Mouse (Mus musculus): ENCODE measurements at regions not wholly inside any gene's neighbourhood (a gene's known extent, or its start where the extent isn't known, plus 50 kb on each side); places are given as distances from the start of the nearest gene placed in this dataset.

- DNase-seq (ENCODE audit: extremely low spot score in 1 of 2, low spot score in 1 of 2): no peak
Measured at GRCm38 (mm10) chr2:78972288-78973117, 104.6 kb downstream of the Ube2e3 start.

GRCm38 (mm10) chr2:78973811-78974210 is 105.9 kb downstream of the Ube2e3 start:
- DNase-seq (ENCODE audit: extremely low spot score in 1 of 2, low spot score in 1 of 2): no peak

- no peak for DNase-seq (ENCODE audit: extremely low spot score in 1 of 2, low spot score in 1 of 2)
Measured at GRCm38 (mm10) chr2:78974683-78975392, 106.9 kb downstream of the Ube2e3 start.

- no peak for DNase-seq (ENCODE audit: extremely low spot score in 1 of 2, low spot score in 1 of 2)
Measured at GRCm38 (mm10) chr2:78975393-78975774, 107.5 kb downstream of the Ube2e3 start.

- no peak for DNase-seq (ENCODE audit: extremely low spot score in 1 of 2, low spot score in 1 of 2)
Measured at GRCm38 (mm10) chr2:78976084-78976483, 108.2 kb downstream of the Ube2e3 start.

GRCm38 (mm10) chr2:78977632-78978397 is 109.9 kb downstream of the Ube2e3 start:
- DNase-seq (ENCODE audit: extremely low spot score in 1 of 2, low spot score in 1 of 2): no peak

GRCm38 (mm10) chr2:78980019-78980418 is 112.1 kb downstream of the Ube2e3 start:
- DNase-seq (ENCODE audit: extremely low spot score in 1 of 2, low spot score in 1 of 2): no peak

- no peak for DNase-seq (ENCODE audit: extremely low spot score in 1 of 2, low spot score in 1 of 2)
Measured at GRCm38 (mm10) chr2:78980661-78981229, 112.8 kb downstream of the Ube2e3 start.

GRCm38 (mm10) chr2:78983347-78983746 is 115.4 kb downstream of the Ube2e3 start:
- no peak for DNase-seq (ENCODE audit: extremely low spot score in 1 of 2, low spot score in 1 of 2)

- DNase-seq (ENCODE audit: extremely low spot score in 1 of 2, low spot score in 1 of 2): no peak
Measured at GRCm38 (mm10) chr2:78983944-78984498, 116.1 kb downstream of the Ube2e3 start.

- peak in 1 of 2 experiments; percentile 23 for DNase-seq (ENCODE audit: extremely low spot score in 1 of 2, low spot score in 1 of 2)
Measured at GRCm38 (mm10) chr2:78986984-78987383, 119.1 kb downstream of the Ube2e3 start.

- no peak for DNase-seq (ENCODE audit: extremely low spot score in 1 of 2, low spot score in 1 of 2)
Measured at GRCm38 (mm10) chr2:78987388-78987787, 119.5 kb downstream of the Ube2e3 start.

- DNase-seq (ENCODE audit: extremely low spot score in 1 of 2, low spot score in 1 of 2): no peak
Measured at GRCm38 (mm10) chr2:78988224-78988623, 120.3 kb downstream of the Ube2e3 start.

GRCm38 (mm10) chr2:78994800-78995555 is 127.1 kb downstream of the Ube2e3 start:
- DNase-seq (ENCODE audit: extremely low spot score in 1 of 2, low spot score in 1 of 2): no peak

GRCm38 (mm10) chr2:78998637-78999036 is 130.7 kb downstream of the Ube2e3 start:
- DNase-seq (ENCODE audit: extremely low spot score in 1 of 2, low spot score in 1 of 2): no peak

- DNase-seq (ENCODE audit: extremely low spot score in 1 of 2, low spot score in 1 of 2): no peak
Measured at GRCm38 (mm10) chr2:78999410-78999809, 131.5 kb downstream of the Ube2e3 start.

- DNase-seq (ENCODE audit: extremely low spot score in 1 of 2, low spot score in 1 of 2): no peak
Measured at GRCm38 (mm10) chr2:79004862-79005261, 136.9 kb downstream of the Ube2e3 start.

- no peak for DNase-seq (ENCODE audit: extremely low spot score in 1 of 2, low spot score in 1 of 2)
Measured at GRCm38 (mm10) chr2:79008642-79009041, 140.7 kb downstream of the Ube2e3 start.

- DNase-seq (ENCODE audit: extremely low spot score in 1 of 2, low spot score in 1 of 2): no peak
Measured at GRCm38 (mm10) chr2:79009791-79010190, 141.9 kb downstream of the Ube2e3 start.

GRCm38 (mm10) chr2:79010273-79010672 is 142.3 kb downstream of the Ube2e3 start:
- DNase-seq (ENCODE audit: extremely low spot score in 1 of 2, low spot score in 1 of 2): peak in 1 of 2 experiments; percentile 30
